Mouse (Mus musculus) v-Abl transformed pro-B cells (cell line): ENCODE results near the gene 1700003F12Rik.

ENCODE experiments used
- in situ Hi-C, 2 experiments: fragments of 400-800 bp; cut with MboI; formaldehyde crosslinking; loops; one replicate each; pipeline ENCODE4 v1.15.1; 2025; ENCODE audit not compliant: unreplicated experiment in 2 of 2

Gene 1700003F12Rik

GRCm38 (mm10) chr2:154571976-154572375, 25.1 kb downstream of the 1700003F12Rik start:
- in situ Hi-C loops = no loop called here

- in situ Hi-C loops = no loop called here
Observed at GRCm38 (mm10) chr2:154572996-154573395, 26.1 kb downstream of the 1700003F12Rik start.

- in situ Hi-C loops = no loop called here
Observed at GRCm38 (mm10) chr2:154574271-154574670, 27.4 kb downstream of the 1700003F12Rik start.

GRCm38 (mm10) chr2:154576876-154577743, 30.2 kb downstream of the 1700003F12Rik start:
- in situ Hi-C loops = no loop called here

GRCm38 (mm10) chr2:154577744-154578067, 30.8 kb downstream of the 1700003F12Rik start:
- in situ Hi-C loops = no loop called here

- in situ Hi-C loops = loop anchor here in 1 of 2 experiments (5.0 kb wide), 2 partner anchors 43 to 163 kb away; no protein-coding TSS in a partner anchor
Observed at GRCm38 (mm10) chr2:154580586-154580985, 33.7 kb downstream of the 1700003F12Rik start.

- in situ Hi-C loops = loop anchor here in 1 of 2 experiments (5.0 kb wide), 2 partner anchors 44 to 164 kb away; no protein-coding TSS in a partner anchor
Observed at GRCm38 (mm10) chr2:154581421-154581820, 34.5 kb downstream of the 1700003F12Rik start.

GRCm38 (mm10) chr2:154583906-154584872, 37.3 kb downstream of the 1700003F12Rik start:
- in situ Hi-C loops = loop anchor here in 1 of 2 experiments (5.0 kb wide), 2 partner anchors 47 to 167 kb away; no protein-coding TSS in a partner anchor

GRCm38 (mm10) chr2:154584931-154585601, 38.2 kb downstream of the 1700003F12Rik start:
- in situ Hi-C loops = loop anchor here in 1 of 2 experiments (5.0 kb wide), 2 partner anchors 48 to 168 kb away; no protein-coding TSS in a partner anchor

- in situ Hi-C loops = no loop called here
Observed at GRCm38 (mm10) chr2:154586405-154586804, 39.5 kb downstream of the 1700003F12Rik start.

GRCm38 (mm10) chr2:154589051-154589450, 42.2 kb downstream of the 1700003F12Rik start:
- in situ Hi-C loops = no loop called here

- in situ Hi-C loops = loop anchor here in 1 of 2 experiments (5.0 kb wide), 1 partner anchor 174 kb away; no protein-coding TSS in a partner anchor
Observed at GRCm38 (mm10) chr2:154591239-154591638, 44.4 kb downstream of the 1700003F12Rik start.

GRCm38 (mm10) chr2:154593025-154593424, 46.1 kb downstream of the 1700003F12Rik start:
- in situ Hi-C loops = loop anchor here in 1 of 2 experiments (5.0 kb wide), 1 partner anchor 176 kb away; no protein-coding TSS in a partner anchor

GRCm38 (mm10) chr2:154595775-154596174, 48.9 kb downstream of the 1700003F12Rik start:
- in situ Hi-C loops = no loop called here

- in situ Hi-C loops = no loop called here
Observed at GRCm38 (mm10) chr2:154597399-154597798, 50.5 kb downstream of the 1700003F12Rik start.
